Mouse (Mus musculus) embryo, embryonic 11.5 days (tissue): ENCODE data around the gene Gm39566.

Experiments
- DNase-seq: peaks from one replicate; pipeline ENCODE4 v3.0.0-alpha.2; 2012; ENCODE audit warnings: low read depth, low spot score

Gm39566 gene

DNA sequence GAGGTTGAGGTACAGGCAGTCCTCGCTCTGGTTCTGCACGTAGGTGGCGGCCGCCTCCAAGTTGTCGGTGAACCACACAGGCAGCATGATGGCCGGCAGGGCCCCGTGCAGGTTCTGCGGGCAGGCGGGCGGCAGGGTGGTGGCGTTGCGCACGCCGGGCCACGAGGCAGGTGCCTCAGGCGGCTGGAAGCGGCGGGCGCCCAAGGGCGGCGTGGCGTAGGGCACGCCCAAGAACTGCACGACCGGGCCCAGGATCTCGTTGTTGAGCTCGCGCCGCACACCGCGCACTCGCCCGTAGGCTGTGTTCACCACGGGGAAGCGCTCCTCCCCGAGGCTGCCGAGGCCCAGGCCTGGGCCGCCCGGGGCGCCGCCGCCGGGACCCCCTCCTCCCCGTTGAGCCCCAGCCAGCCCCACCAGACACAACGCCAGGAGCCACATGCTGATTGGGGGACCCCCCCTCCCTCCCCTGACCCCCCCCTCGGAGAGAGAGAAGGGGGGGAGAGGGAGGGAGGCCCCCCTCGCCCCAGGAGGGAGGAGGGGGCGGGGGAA lies 19.0 kb upstream of the Gm39566 start:
- DNase-seq: no peak

DNA sequence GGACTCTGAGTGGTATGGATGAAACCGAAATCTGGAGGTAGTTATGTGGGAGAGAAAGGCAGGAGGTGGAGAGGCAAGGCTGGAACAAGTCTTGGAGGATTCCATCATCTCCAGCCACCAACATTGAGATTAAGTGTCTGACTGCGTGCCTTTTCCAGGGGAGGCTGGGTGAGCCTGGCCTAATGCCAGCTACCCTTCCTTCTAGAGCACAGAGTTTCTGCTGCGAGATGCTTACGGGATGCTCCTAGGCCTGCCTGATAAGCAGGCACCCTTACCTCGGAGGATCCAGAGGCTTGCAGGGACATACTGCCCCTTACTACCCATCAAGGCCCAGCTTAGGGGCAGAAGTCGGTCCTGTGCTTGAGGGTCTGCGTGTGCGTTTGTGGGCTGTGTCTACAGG lies 18.5 kb upstream of the Gm39566 start:
- DNase-seq: no peak

DNA sequence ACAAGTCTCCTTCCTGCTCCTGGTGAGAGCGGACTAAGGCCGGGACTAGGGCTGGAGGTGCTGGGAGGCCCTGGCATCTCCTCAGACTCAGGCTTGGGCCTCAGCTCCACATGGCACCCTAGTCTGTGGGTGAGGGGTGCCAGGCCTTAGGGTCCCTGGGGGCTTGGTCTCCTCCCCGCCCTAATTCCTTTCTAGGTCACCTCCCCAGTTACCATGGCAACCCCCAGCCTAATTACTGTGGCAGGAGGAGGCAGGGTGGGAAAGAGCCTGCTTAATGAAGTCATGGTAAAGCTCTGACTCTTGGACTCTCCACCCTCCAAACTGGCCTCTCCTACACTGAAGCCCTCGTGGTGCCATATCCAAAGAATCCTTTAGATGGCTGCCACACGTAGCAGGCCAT lies 13.7 kb upstream of the Gm39566 start:
- no peak for DNase-seq

DNA sequence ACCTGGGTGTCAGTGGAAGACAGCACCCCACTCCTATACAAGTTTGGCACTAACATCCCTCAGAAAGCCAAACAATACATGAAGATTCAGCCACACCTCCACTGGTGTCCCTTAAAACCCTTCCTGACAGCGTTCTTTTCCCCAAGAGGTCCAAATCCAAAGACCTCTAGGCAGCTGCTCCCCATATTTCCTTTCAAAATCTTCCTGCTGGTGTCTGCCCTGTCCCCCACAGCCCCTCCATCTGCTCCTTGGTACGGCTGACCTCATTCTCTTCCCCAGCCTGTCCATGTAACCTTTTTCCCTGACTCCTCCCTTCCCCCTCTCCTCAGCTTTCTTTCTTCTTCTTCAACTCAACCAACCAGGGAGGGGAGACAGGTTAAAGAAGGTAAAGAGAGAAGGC lies 8.4 kb upstream of the Gm39566 start:
- DNase-seq: no peak

DNA sequence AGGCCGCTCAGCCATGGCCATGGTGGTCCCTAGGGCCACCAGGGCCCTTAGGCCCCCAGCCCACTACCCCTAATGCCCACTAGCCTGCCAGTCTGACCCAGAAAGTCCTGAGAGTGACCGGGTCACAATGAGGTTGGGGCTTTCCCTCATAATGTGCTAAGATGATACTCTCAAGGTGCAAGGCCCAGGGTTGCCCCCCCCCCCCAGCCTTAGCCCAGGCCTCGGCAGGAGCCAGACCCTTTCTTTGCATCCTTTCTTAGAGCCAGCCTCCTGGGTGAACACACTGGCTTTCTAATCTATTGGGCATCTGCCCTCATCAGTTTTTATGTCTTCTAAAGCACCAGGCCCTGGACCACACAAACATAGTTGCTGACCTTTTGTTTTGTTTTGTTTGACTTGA lies 7.0 kb upstream of the Gm39566 start, which contains the start of gene Spem1:
Spem1 (minus strand) TSS at position 101 of the 400 bp plus-strand sequence.
- no peak for DNase-seq

DNA sequence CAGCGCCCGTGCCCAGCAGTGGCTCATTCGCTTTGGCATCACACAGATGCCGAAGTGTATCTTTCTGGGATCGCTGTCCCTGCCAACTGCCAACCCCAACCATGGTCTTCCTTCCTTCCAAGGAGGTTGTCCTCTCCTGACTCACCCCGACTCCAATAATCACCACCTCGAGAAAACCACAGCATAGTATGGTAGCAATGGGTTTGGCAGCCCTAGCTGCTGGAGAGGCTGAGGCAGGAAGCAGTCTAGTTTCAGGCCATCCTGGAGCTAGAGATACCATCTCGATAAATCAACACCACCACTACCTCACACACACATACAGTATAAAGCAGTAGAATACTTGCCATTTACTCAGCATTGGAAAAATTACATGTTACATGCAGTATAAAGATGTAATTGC lies 3.8 kb upstream of the Gm39566 start:
- no peak for DNase-seq

DNA sequence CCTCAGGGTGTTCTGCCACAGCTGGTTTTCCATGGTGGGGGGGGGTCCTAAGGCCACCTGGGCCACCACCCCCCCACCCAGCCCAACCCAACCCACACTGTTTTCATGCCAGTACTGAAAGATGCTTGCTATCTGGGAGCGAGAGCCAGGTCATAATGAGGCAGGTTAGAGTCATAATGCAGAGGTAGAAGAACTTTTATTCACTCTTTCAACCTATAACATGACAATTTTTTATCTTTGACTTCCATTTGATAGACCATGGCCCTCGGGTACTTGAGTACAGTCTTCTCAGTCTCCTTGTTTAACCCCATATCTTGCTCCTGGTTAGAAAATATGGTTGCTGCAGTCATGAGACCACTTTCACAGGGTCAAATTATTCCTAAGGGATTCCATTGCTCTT lies 3.3 kb upstream of the Gm39566 start, which contains the start of gene Spem2:
Spem2 (minus strand) TSS at position 101 of the 400 bp plus-strand sequence.
- DNase-seq: no peak

DNA sequence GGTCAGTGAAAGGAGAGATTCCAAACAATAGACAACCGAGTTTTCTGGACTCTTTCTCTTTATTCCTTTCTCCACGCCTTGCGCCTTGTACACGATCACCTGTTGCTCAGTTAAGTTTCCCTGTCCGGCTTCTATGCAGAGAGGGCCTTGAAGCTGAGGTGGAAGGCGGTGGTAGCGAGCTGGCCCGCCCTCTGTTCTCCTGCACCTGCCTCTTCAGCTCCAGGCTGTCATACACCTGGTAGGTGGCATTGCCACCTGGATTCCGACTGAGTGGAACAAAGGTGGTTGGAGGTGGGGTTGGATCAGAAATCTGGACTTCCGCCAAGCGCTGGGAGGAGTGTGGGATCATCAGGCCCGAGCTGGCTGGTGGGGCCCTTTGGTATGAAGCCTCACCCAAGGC lies 1.4 kb upstream of the Gm39566 start:
- DNase-seq: no peak

DNA sequence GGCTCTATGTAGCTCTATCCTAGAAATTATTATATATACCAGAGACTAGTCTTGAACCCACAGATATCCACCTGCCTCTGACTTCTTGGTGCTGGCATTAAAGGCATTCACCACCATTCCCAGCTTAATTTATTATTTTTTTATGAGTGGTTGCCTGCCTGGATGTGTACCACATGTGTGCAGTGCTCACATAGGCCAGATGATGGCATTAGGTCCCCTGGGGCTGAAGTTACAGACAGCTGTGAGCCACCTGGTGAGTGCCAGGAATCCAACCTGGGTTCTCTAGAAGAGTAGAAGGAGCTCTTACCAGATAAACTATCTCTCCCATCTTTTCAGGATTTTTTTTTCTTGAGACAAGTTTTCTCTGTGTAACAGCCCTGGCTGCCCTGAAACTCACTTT lies 4.8 kb downstream of the Gm39566 start:
- no peak for DNase-seq

DNA sequence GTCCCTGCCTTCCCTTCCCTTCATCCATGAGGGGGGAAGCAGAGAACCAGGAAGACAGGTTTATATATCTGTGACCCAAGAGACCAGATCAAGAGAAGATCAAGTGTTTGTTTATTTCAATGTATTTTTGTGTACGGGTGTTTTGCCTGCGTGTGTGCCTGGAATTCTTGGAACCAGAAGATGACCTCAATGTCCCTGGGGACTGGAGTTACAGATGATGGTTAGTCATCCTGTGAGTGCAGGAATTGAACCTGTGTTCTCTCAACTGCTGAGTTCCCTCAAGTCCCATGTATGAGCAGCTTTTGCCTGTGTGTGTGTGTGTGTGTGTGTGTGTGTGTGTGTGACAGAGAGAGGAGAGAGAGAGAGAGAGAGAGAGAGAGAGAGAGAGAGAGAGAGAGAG lies 7.5 kb downstream of the Gm39566 start:
- DNase-seq: no peak

DNA sequence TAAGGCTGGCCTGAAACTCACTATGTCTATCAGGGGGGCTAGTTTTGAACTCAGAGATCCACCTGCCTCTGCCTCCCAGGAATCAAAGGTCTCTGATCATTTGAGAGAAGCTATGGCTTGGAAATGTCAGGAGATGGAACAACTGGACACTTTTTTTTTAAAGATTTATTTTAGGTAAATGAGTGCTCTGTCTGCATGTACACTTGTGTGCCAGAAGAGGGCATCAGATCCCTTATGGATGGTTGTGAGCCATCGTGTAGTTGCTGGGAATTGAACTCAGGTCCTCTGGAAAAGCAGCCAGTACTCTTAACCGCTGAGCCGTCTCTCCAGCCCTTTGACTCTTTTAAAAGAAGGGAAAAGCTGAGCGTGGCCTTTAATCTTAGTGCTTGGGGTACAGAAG lies 8.7 kb downstream of the Gm39566 start:
- no peak for DNase-seq

DNA sequence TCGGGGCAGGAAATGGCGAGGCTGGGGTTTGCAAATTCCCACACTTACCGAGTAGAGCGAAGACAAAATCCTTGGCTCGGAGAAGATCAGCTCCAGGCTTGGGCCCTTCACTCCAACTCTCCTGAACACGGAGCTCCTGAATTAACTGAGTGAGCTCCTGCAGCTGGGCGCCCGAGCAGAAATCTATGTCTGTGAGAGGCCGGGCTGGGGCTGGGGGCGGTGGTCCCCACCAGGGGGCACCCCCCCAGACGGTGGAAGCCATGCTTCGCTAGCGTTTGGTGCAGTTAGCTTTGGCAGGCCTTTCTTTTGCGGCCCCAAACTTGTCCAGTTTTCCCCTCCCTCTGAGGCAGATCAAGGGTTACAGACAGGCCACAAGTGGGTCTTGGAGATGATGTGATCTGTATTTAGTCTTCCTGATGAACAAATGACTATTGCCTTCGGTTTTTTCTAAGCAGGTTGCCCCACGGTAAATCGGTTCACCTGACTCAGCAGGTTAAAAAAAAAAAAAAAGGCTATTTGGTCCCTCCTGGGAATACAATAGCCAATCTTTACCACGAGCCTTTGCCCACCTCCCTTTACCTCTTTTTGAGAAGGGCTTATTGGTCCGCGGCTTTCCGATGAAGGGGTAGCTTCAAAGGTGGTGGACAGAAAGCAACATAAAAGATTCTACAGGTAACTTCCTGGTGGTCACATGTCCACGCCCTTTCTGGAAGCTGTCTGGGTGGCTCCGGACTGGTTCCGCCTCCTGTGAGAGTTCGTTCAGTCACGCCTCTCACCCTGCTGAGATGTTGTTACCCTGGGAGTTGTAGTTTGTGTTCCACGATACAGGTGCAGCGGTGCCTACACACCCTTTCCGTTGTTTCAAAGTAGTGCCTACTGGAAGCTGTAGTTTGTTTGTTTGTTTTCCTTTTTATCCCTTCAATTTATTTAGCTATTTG lies 9.9 kb downstream of the Gm39566 start, which contains the start of gene Tmem102:
Tmem102 (minus strand) TSS at position 653 of the 938 bp plus-strand sequence.
- DNase-seq: no peak

DNA sequence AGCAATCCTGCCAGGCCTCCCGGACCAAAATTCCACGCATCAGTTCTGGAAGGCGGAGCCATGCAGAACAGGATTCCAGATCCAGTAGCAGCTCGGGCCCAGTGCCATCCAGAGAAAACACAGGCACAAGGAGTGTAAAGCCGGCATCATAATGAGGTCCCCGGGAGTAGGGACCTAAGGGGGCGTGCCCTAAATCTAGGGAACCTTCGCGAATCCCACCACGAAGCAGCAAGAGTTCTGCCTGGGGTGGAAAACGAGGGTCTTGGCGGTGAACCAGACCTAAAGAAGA lies 10.5 kb downstream of the Gm39566 start:
- no peak for DNase-seq

DNA sequence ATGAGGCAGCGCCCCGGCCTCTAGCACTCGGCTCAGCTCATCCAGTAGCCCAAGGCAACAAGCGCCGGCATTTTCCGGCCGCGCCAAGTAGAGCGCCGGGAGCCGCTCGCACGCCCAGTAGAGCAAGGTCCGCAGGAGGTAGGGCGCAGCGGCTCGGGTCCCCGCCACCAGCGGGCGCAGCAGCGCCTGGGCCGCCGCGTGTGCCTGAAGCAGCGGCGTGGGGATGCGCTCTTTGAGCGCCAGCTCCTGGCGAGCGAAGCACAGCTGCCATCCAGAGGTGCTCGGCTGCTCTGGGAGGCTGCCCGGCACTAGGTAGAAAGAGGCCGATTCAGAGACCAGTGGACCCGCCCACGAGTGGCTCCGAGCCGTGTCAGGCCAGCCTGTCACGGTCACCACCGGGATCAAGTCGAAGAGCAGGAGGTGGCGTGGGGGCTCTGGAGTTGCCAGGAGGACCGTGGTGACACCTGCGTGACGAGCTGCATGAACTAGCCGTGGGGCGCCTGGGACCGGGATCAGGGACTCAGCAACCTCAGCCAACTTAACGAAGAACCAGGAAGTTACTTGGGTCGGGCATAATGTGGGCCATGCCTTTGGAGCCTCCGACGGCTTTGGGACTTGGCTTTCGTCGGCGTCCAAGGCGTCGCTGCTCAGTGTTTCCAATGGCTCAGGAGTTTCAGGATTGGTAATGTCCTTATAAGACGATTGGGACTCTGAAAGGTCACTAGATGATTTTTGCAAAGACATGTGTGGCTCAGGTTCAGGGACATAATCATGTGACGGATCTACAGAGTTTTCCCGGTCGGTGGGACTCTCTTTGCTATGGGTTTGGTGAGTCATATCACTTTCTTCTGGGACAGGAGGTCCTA lies 11.1 kb downstream of the Gm39566 start:
- no peak for DNase-seq

DNA sequence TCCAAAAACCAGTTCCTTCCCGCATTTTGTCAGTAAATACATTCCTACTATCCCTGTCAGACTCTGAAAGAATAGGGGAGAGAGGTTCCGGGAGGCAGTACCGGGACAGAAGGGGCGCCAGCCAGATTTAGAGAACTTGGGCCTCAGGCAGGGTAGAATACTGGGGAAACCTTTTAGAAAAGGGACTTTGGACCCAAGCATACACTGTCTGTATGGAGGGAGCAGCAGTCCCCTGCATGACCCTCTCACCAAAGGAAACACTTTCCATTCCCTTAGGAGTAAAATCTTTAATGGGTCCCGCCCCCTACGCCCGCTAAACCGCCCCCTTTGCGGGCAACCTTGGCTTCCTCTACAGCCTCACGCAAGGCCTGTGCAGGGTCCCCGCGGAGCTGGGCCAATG lies 11.8 kb downstream of the Gm39566 start:
- no peak for DNase-seq

DNA sequence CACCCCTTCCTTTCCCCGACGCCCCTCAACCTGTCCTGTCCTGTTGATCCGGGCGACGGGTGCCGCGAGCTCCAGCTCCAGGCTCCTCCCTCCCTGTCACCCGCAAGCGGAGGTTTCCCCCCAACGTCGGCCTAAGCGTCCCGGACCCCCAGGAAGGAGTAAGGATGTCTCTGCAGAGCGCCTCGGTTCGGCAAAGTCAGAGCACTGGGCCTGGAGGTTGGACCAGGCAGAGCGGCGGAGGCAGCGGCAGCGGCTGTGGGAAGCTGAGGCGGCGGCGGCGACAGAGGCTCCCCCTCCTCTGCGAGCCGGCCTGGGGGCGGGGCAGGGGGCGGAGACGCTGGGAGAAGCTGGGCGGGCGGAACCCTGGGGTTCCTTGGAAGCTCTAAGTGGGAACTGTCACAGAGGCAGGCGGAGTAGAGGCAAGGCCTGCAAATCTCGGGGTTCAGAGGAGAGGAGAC lies 12.4 kb downstream of the Gm39566 start:
- no peak for DNase-seq

DNA sequence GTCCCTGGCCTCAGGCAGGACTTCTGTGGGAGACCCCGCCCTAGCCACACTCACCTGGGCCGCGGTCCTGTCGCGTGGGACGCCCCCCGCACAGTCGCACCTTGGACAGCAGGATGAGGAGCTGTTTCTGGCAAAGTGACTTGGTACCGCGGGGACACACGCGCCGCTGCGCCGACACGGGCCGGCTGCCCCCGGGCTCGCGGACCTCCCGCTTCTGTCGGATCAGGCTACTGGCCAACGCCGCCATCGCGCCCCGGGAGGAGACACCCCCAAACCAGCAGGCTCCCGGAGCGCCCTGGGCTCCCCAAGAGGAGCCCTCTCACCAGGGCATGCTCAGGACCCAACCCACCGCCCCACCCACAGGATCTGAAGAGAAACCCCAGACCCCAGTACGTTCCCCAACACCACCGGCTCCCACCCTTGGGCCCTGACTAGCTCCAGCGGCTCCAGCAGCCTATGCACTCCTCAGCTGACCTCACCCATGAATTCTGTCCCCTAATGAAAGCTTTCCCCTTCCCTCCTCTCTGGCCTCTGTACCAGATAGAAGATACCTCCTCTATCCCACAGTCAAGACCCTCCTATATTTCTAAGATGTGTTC lies 13.6 kb downstream of the Gm39566 start, which contains the start of gene Fgf11:
Fgf11 (minus strand) TSS at position 479 of the 599 bp plus-strand sequence.
- DNase-seq: no peak

DNA sequence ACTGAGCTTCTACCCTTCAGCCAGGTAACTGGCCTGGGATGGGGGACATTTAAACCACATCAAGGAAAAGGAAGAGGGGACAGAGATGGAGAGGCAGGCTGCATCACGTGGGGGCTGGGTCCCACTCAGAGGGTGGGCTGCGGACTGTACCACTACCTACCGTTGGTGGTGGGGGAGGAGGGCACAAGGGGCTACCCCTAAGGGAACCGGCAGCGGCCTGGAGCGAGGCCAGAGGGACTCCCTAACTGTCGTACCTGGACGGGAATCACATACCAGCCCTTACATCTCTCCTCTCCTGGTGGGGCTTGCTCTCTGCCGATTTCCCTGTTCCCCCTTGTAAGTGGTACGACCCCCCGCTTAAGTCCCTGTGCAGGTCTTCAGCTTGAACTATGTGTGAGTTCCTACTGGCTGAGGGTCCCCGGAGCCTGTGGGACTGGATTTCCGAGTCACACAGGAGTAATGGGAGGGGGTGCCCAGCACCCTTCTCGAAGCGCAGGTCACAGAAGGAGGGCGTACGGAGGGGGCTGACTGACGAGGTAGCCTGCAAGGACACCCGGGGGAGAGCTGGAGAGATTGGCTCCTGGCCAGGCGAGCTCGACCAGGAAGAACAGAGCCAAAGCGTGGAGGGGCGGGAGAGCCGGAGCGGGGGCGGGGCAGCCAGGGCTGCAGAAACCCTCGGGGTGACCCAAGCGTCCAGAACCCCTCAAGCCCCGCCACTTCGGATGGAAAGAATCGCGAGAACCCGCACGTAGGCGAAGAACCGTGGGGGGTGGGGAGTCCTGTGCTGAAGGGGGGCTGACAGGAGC lies 14.5 kb downstream of the Gm39566 start:
- DNase-seq: no peak

DNA sequence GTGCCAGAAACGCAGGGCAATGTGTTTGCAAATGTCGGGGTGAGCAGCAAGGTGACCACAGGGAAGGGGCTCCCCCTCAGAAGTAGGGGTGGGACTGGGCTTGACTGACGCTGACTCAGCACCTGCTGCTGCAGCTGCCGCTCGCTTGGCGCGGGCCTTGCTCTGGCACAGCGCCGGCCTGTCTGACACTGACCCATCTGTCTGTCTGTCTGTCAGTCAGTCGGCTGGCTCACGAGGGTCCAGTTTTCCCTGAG lies 15.0 kb downstream of the Gm39566 start:
- DNase-seq: no peak

DNA sequence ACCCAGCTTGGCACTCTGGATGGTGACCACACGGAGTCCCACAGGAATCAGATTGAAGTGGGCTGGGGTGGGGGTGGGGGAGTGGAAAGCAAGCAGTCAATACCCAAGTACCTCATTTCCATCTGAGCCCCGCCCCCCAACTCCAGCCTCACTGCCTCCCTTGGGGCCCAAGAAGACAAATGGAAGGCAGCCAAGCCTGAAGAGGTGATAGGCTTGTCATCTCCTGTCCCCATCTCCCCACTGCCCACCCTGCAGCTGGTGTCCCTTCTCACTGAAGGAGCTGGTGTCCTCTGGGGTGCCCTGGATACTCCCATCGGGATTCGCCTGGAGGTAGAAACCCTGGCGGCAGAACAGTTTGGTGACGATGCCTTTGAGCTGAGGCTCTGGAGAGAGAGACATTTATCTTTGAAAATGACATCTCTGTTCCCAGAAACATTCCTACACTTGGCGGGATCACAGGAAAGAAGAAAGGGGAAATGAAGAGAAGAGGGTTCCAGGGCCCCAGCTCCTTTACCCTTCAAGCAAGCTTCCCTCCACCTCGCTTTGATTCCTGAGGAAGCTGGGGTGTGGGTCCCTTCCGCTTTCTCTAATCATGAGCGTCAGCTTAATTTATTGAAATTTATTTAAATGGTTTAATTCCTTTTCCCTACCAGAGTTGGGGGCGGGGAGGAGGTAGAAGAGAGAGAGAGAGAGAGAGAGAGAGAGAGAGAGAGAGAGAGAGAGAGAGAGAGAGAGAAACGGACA lies 15.5 kb downstream of the Gm39566 start:
- DNase-seq: no peak
